Mouse (Mus musculus) heart, adult 9 months (tissue): Measurements from ENCODE around the gene Mmaa.
A peak's percentile ranks its signal among the peaks of the same experiment; 100 is the strongest.

Source experiments
- DNase-seq, 2 experiments: peaks; one replicate each; pipeline ENCODE4 v3.0.0; 2022; ENCODE audit warnings: low spot score in 2 of 2

Mmaa gene

GRCm38 (mm10) chr8:79294610-79295275, at the start of gene Mmaa:
Gene Mmaa (minus strand): TSS chr8:79294937.
- DNase-seq, result peak; percentile 97 to 99

- DNase-seq, result no peak
Measured at GRCm38 (mm10) chr8:79341236-79341635, 46.5 kb upstream of the Mmaa start.

GRCm38 (mm10) chr8:79339555-79339954, 44.8 kb upstream of the Mmaa start:
- peak in 1 of 2 experiments; percentile 49 for DNase-seq

GRCm38 (mm10) chr8:79338619-79339018, 43.9 kb upstream of the Mmaa start:
- no peak for DNase-seq

GRCm38 (mm10) chr8:79332109-79332900, 37.6 kb upstream of the Mmaa start:
- no peak for DNase-seq

GRCm38 (mm10) chr8:79331571-79331970, 36.8 kb upstream of the Mmaa start:
- no peak for DNase-seq

- DNase-seq, result no peak
Measured at GRCm38 (mm10) chr8:79331017-79331416, 36.3 kb upstream of the Mmaa start.

- DNase-seq, result no peak
Measured at GRCm38 (mm10) chr8:79329735-79330134, 35.0 kb upstream of the Mmaa start.

GRCm38 (mm10) chr8:79329182-79329581, 34.4 kb upstream of the Mmaa start:
- DNase-seq, result no peak

GRCm38 (mm10) chr8:79325510-79325909, 30.8 kb upstream of the Mmaa start:
- peak; percentile 46 to 81 for DNase-seq

- no peak for DNase-seq
Measured at GRCm38 (mm10) chr8:79324928-79325327, 30.2 kb upstream of the Mmaa start.

GRCm38 (mm10) chr8:79324036-79324435, 29.3 kb upstream of the Mmaa start:
- no peak for DNase-seq

GRCm38 (mm10) chr8:79323121-79323520, 28.4 kb upstream of the Mmaa start:
- DNase-seq, result peak; percentile 22 to 57

GRCm38 (mm10) chr8:79310801-79311200, 16.1 kb upstream of the Mmaa start:
- DNase-seq, result no peak

- no peak for DNase-seq
Measured at GRCm38 (mm10) chr8:79305941-79306340, 11.2 kb upstream of the Mmaa start.

- no peak for DNase-seq
Measured at GRCm38 (mm10) chr8:79301548-79301947, 6.8 kb upstream of the Mmaa start.

GRCm38 (mm10) chr8:79299704-79300103, 5.0 kb upstream of the Mmaa start:
- no peak for DNase-seq

GRCm38 (mm10) chr8:79297763-79298162, 3.0 kb upstream of the Mmaa start:
- peak; percentile 36 to 51 for DNase-seq

- DNase-seq, result no peak
Measured at GRCm38 (mm10) chr8:79295276-79296105, 754 bp upstream of the Mmaa start.

- no peak for DNase-seq
Measured at GRCm38 (mm10) chr8:79293841-79294240, 896 bp downstream of the Mmaa start.

GRCm38 (mm10) chr8:79292712-79293264, 1.9 kb downstream of the Mmaa start:
- no peak for DNase-seq

- no peak for DNase-seq
Measured at GRCm38 (mm10) chr8:79289592-79289991, 5.1 kb downstream of the Mmaa start.
